Mouse (Mus musculus): Measurements from ENCODE around the gene Kctd12b. TPM values are rescaled to one million over a fixed set of nuclear protein-coding genes. Genes with fewer than 3 reads are reported as not detected.

Kctd12b gene
- polyA plus RNA-seq, 1 experiment = 8.6 TPM

Other genes starting within 250 kb of the Kctd12b start
- 7.4 and 8.6 TPM in 2 replicates for gene Ubqln2, start 198.2 kb downstream of the Kctd12b start, polyA plus RNA-seq (2012; ENCODE audit: insufficient read depth, insufficient read length, missing spikeins)
- not detected in 2 replicates for gene Cypt3, start 137.8 kb downstream of the Kctd12b start, polyA plus RNA-seq (2012; ENCODE audit: insufficient read depth, insufficient read length, missing spikeins)
- gene Nbdy, start 27.2 kb upstream of the Kctd12b start, polyA plus RNA-seq (2012; ENCODE audit: insufficient read depth, insufficient read length, missing spikeins) = 20.5 and 21.5 TPM in 2 replicates
- gene Spin2c, start 135.8 kb upstream of the Kctd12b start, polyA plus RNA-seq (2012; ENCODE audit: insufficient read depth, insufficient read length, missing spikeins) = not detected in 2 replicates

Measured in brown adipose tissue, adult 24 weeks (tissue).